Mouse (Mus musculus): ENCODE measurements around the gene Art4.

GRCm38 (mm10) chr6:136897789-136898188, 40.3 kb upstream of the Art4 start:
- TF ChIP-seq POLR2A (IDR thresholded peaks at IDR 0.05; ENCODE audit: control insufficient read depth, low read depth, low read length) = no peak
- TF ChIP-seq CTCF (IDR thresholded peaks at IDR 0.05; ENCODE audit: control insufficient read depth, insufficient read depth, insufficient replicate concordance, low read depth, low read length) = no peak

Data from testis, adult 2 months (tissue).